Mouse (Mus musculus) MEL (cell line): Measurements from ENCODE around the gene Sec22b. TPM values are rescaled to one million over a fixed set of nuclear protein-coding genes. Genes with fewer than 3 reads are reported as not detected.
A peak's percentile ranks its signal among the peaks of the same experiment; 100 is the strongest.

Experiments
- DNase-seq: peaks from one replicate; pipeline ENCODE4 v3.0.0; 2011; ENCODE audit warnings: low read depth, low spot score
- H3K27ac ChIP-seq: 2 replicates; pipeline ENCODE4 v1.5.1; 2012; ENCODE audit warnings: low read depth, mild to moderate bottlenecking, control low read depth, low read length, moderate library complexity; ENCODE audit not compliant: control insufficient read depth
- H3K27me3 ChIP-seq, 2 experiments: fragments of 150-350 bp in 1 of 2; sonication (generic) in 1 of 2; 2 replicates each; pipeline ENCODE4 v1.6.1; 2012; ENCODE audit warnings: low read length in 2 of 2, mild to moderate bottlenecking in 2 of 2, improper control_type of control experiment in 1 of 2, moderate library complexity in 1 of 2; ENCODE audit not compliant: insufficient read depth in 2 of 2, control insufficient read depth in 1 of 2
- H3K36me3 ChIP-seq, 2 experiments: 2 replicates each; pipeline ENCODE4 v1.6.1; 2012 to 2014; ENCODE audit warnings: low read length in 2 of 2, improper control_type of control experiment in 1 of 2, inconsistent platforms in 1 of 2, mild to moderate bottlenecking in 1 of 2; ENCODE audit not compliant: insufficient read depth in 2 of 2, control insufficient read depth in 1 of 2
- H3K4me1 ChIP-seq, 2 experiments: fragments of 150-350 bp in 1 of 2; sonication (generic) in 1 of 2; 2 replicates each; pipeline ENCODE4 v1.6.1; 2012; ENCODE audit warnings: low read length in 2 of 2, improper control_type of control experiment in 1 of 2, mild to moderate bottlenecking in 1 of 2; ENCODE audit not compliant: insufficient read depth in 2 of 2, control insufficient read depth in 1 of 2
- H3K4me3 ChIP-seq, 2 experiments: fragments of 150-350 bp in 1 of 2; sonication (generic) in 1 of 2; 2 replicates each; pipeline ENCODE4 v1.5.1; 2012; ENCODE audit warnings: low read depth in 2 of 2, low read length in 2 of 2, mild to moderate bottlenecking in 2 of 2, moderate library complexity in 2 of 2, control low read depth in 1 of 2, improper control_type of control experiment in 1 of 2; ENCODE audit not compliant: control insufficient read depth in 1 of 2, insufficient read depth in 1 of 2
- H3K79me2 ChIP-seq: 2 replicates; pipeline ENCODE4 v1.6.1; 2012; ENCODE audit warnings: mild to moderate bottlenecking, low read length, moderate library complexity; ENCODE audit not compliant: control insufficient read depth, poor library complexity, insufficient read depth
- H3K9ac ChIP-seq: 2 replicates; pipeline ENCODE4 v1.6.1; 2012; ENCODE audit warnings: low read depth, mild to moderate bottlenecking, control low read depth, low read length, moderate library complexity; ENCODE audit not compliant: control insufficient read depth, poor library complexity, severe bottlenecking
- H3K9me3 ChIP-seq: fragments of 150-350 bp; sonication (generic); replicated peaks from 2 replicates; pipeline ENCODE4 v1.6.1; 2012; ENCODE audit warnings: mild to moderate bottlenecking, low read length, improper control_type of control experiment, moderate library complexity; ENCODE audit not compliant: insufficient read depth
- ELF1 ChIP-seq: IDR thresholded peaks from 2 replicates; pipeline ENCODE4 v1.6.1; 2014; ENCODE audit warnings: low read depth, mild to moderate bottlenecking, inconsistent platforms, low read length, improper control_type of control experiment, moderate library complexity
- GATA1 ChIP-seq: IDR thresholded peaks from 2 replicates; pipeline ENCODE4 v1.6.1; 2011; ENCODE audit warnings: low read depth, low read length, improper control_type of control experiment
- HCFC1 ChIP-seq: IDR thresholded peaks from 2 replicates; pipeline ENCODE4 v1.6.1; 2012; ENCODE audit warnings: low read depth, mild to moderate bottlenecking, inconsistent platforms, low read length, improper control_type of control experiment, moderate library complexity
- JUND ChIP-seq: IDR thresholded peaks from 2 replicates; pipeline ENCODE4 v1.6.1; 2011; ENCODE audit warnings: low read depth, mild to moderate bottlenecking, improper control_type of control experiment, low read length
- MAFK ChIP-seq: IDR thresholded peaks from 2 replicates; pipeline ENCODE4 v1.6.1; 2011; ENCODE audit warnings: low read depth, mild to moderate bottlenecking, low read length, improper control_type of control experiment, borderline replicate concordance
- POLR2AphosphoS2 ChIP-seq: IDR thresholded peaks from 2 replicates; pipeline ENCODE4 v1.6.1; 2011; ENCODE audit warnings: low read length, improper control_type of control experiment
- POLR2AphosphoS5 ChIP-seq: IDR thresholded peaks from 2 replicates; pipeline ENCODE4 v1.6.1; 2012; ENCODE audit warnings: low read depth, borderline replicate concordance, mild to moderate bottlenecking, inconsistent platforms, low read length, moderate library complexity, mixed read lengths
- SMC3 ChIP-seq: IDR thresholded peaks from 2 replicates; pipeline ENCODE4 v1.6.1; 2011; ENCODE audit warnings: low read depth, low read length, improper control_type of control experiment
- USF1 ChIP-seq: IDR thresholded peaks from 2 replicates; pipeline ENCODE4 v1.6.1; 2014; ENCODE audit warnings: low read depth, mild to moderate bottlenecking, inconsistent platforms, low read length, improper control_type of control experiment, moderate library complexity
- USF2 ChIP-seq, 2 experiments: IDR thresholded peaks; 2 replicates each; pipeline ENCODE4 v1.6.1; 2011 to 2012; ENCODE audit warnings: improper control_type of control experiment in 2 of 2, low read length in 2 of 2, borderline replicate concordance in 1 of 2, inconsistent platforms in 1 of 2, low read depth in 1 of 2, mild to moderate bottlenecking in 1 of 2; ENCODE audit not compliant: insufficient read depth in 1 of 2
- polyA plus RNA-seq, 2 experiments: library from polyadenylated mRNA; stranded (reverse) in 1 of 2; unstranded in 1 of 2; fragments of >175 nt in 1 of 2; fragments of >200 nt in 1 of 2; gene quantifications; 2 replicates each; pipeline versions ENCODE4 v1.2.1 to v1.2.4; 2012; ENCODE audit warnings: low replicate concordance in 2 of 2, low read depth in 1 of 2; ENCODE audit not compliant: insufficient read length in 2 of 2, insufficient read depth in 1 of 2, missing spikeins in 1 of 2
- total RNA-seq: library from RNA; depleted of rRNA; stranded (reverse); fragments of 300-350 nt; gene quantifications from 2 replicates; pipeline ENCODE4 v1.2.3, GENCODE M21; 2012

Gene Sec22b
- total and polyA plus RNA-seq, 3 experiments = 36.8 to 43.3 TPM; not detected in 1

GRCm38 (mm10) chr3:97898381-97898780, 2.6 kb upstream of the Sec22b start:
- Histone ChIP-seq H3K79me2 (peaks cover 18% of the 10 kb centered on the region), H3K4me1 (peaks cover 3 to 12% of the 10 kb centered on the region in 2 experiments; a peak in 3 of 4 replicates), H3K9ac (no peak overlapping the region), H3K9me3 (no peaks in the 10 kb centered on the region), H3K36me3 (peaks cover 0 to 11% of the 10 kb centered on the region in 2 experiments; a peak in 2 of 4 replicates)
- DNase-seq = no peak
- TF ChIP-seq POLR2AphosphoS2 (no peak), ELF1 (no peak), USF2 (IDR thresholded peaks at IDR 0.05; ENCODE audit: borderline replicate concordance in 1 of 2, insufficient read depth in 1 of 2, low read depth in 1 of 2, low read length in 2 of 2) (no peak), POLR2AphosphoS5 (no peak), HCFC1 (no peak), USF1 (no peak)
- TF ChIP-seq, all 39 proteins: peak for 0
- no peak overlapping the region for H3K27ac ChIP-seq
- no peaks in the 10 kb centered on the region for H3K27me3 ChIP-seq
- H3K4me3 ChIP-seq = no peak overlapping the region

GRCm38 (mm10) chr3:97901586-97901985, 596 bp downstream of the Sec22b start:
- H3K27me3 ChIP-seq = no peaks in the 10 kb centered on the region
- TF ChIP-seq MAFK = no peak
- no peak for TF ChIP-seq SMC3
- TF ChIP-seq, all 39 proteins: peak for 0
- Histone ChIP-seq H3K9ac (peak overlapping the region; percentile 91), H3K4me3 (peak overlapping the region; percentile 89 to 96), H3K79me2 (peaks cover 28% of the 10 kb centered on the region), H3K36me3 (peaks cover 0 to 11% of the 10 kb centered on the region in 2 experiments; a peak in 2 of 4 replicates), H3K27ac (no peak overlapping the region; the same call in 1 of the 2 replicates), H3K9me3 (no peaks in the 10 kb centered on the region), H3K4me1 (peaks cover 3 to 14% of the 10 kb centered on the region in 2 experiments; a peak in 3 of 4 replicates)
- DNase-seq = no peak

DNA sequence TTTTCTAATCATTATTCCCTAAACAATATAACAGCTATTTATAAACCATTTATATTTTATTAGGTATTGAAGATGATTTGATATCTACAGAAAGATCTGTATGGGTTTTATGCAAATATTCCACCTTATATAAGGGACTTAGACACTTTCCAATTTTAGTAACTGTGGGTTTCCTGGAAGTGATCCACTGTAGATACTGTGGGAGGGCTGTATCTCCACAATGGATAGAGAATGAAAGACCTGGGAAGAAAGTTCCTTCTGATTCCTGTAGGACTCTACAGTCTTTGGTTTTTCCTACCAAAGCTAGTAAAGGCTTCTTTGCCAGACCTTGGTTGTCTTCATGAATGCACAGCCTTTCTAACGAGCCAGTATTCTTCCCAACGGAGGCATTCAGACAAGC, 8.7 kb downstream of the Sec22b start:
- no peak for DNase-seq
- Histone ChIP-seq H3K9me3 (no peaks in the 10 kb centered on the region), H3K27me3 (no peaks in the 10 kb centered on the region), H3K27ac (no peak overlapping the region), H3K36me3 (peaks cover 0 to 6% of the 10 kb centered on the region in 2 experiments; a peak in 2 of 4 replicates), H3K4me3 (no peak overlapping the region), H3K4me1 (no peaks in the 10 kb centered on the region), H3K9ac (no peak overlapping the region), H3K79me2 (0 out of 2 replicates have a peak, but pooled peaks cover 3% of the 10 kb centered on the region)
- no peak for TF ChIP-seq GATA1
- TF ChIP-seq JUND = no peak
